Mouse (Mus musculus) left cerebral cortex, adult 18-20 months (tissue): ENCODE data around the gene Prss40. TPM values are rescaled to one million over a fixed set of nuclear protein-coding genes. Genes with fewer than 3 reads are reported as not detected.
"Not testable (repeated sequence)": the region's sequence is repeated elsewhere in the genome, so short reads cannot be mapped to it uniquely, and the experiment has no call there.

Experiments
- DNase-seq, 2 experiments: peaks; one replicate each; pipeline ENCODE4 v3.0.0; 2021 to 2022; ENCODE audit warnings: low spot score in 2 of 2, mixed read lengths in 1 of 2
- total RNA-seq, 2 experiments: library from RNA; stranded (reverse); gene quantifications; 2 replicates each; pipeline ENCODE4 v1.2.3; 2021

Prss40 gene
- total RNA-seq, 2 experiments from 2014 or later, result not detected

DNA sequence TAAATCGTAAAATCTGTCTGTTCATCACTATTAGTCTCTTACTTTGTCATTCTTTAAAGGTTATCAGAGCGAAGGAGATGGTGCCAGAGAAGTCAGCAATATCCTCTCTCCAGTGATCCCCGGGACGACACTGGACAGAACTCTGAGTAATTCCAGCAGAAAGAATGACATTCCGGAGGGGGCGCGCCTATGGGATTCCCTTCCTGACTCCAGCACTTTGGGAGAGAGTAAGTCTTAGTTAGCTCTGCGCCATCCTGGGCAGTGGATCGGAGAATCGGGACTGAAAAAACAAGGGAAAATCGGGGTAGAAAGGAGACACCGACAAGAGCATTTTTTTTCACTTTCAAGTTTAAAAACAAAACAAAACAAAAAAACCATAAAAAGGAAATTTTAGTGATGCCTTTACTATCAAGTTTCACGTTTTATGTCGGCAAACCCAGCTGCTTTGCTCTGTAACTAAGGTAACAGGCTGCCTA, 24.4 kb downstream of the Prss40 start:
- no peak for DNase-seq

- not testable (repeated sequence) for DNase-seq
Measured at GRCm38 (mm10) chr1:34535043-34535698, 25.6 kb downstream of the Prss40 start, which contains the start of gene Cfc1. TSS of gene Cfc1 (plus strand) at chr1:34535648.

- DNase-seq, result not testable (repeated sequence)
Measured at GRCm38 (mm10) chr1:34534574-34534973, 26.2 kb downstream of the Prss40 start.

GRCm38 (mm10) chr1:34523647-34524046, 37.1 kb downstream of the Prss40 start:
- DNase-seq, result no peak

GRCm38 (mm10) chr1:34522850-34523244, 37.9 kb downstream of the Prss40 start:
- no peak for DNase-seq

DNA sequence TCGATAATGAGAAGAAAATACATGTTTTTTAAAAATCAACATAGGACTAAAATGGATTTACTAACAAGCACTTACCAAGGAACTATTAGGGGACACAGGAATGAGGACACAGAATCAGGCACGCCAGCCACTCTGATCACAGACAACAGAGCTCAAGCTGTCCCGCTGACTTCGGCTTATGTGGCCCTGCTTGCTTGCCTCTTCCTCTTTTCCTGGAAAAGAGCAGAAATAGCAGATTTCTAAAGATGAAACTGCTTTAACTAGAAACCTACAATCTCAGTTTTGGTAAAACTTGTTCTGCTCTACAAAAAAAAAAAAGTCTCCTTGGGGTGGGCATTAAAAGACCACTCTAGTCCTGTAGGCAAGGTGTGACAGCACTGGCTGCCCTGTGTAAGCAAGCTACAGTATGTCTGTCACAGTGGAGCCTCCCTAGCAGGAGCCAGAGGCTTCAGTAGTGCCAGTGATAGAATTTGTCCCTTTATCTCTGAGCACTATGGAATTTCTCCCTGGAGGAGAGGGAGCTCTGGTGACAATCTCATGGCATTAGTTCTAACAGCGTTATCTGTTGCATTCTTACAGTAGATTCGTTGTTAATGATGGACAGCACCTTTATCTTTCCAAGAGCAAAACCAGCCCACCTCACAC, 38.4 kb downstream of the Prss40 start:
- no peak for DNase-seq

DNA sequence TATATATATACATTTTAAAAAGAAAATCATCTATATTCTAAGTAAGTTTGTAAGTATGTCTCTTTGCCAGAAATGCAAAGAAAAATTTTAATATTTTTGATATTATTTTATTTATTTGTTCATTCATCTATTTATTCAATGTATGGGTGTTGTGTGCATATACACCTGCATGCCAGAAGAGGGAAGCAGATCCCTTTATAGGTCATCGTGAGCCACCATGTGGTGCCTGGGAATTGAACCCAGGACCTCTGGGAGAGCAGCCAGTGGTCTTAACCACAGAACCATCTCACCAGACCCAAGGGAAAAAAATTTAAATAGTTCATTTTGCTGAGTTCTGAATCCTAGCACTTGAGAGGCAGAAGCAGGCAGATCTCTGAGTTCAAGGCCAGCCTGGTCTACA, 42.5 kb downstream of the Prss40 start:
- DNase-seq, result no peak

GRCm38 (mm10) chr1:34517797-34518196, 42.9 kb downstream of the Prss40 start:
- DNase-seq, result not testable (repeated sequence)

- not testable (repeated sequence) for DNase-seq
Measured at GRCm38 (mm10) chr1:34517297-34517696, 43.4 kb downstream of the Prss40 start.

- DNase-seq, result no peak
Measured at GRCm38 (mm10) chr1:34516595-34516994, 44.1 kb downstream of the Prss40 start.

GRCm38 (mm10) chr1:34513068-34513467, 47.7 kb downstream of the Prss40 start:
- DNase-seq, result no peak

- peak; percentile 21 to 52 for DNase-seq
Measured at GRCm38 (mm10) chr1:34511027-34511426, 49.7 kb downstream of the Prss40 start.

DNA sequence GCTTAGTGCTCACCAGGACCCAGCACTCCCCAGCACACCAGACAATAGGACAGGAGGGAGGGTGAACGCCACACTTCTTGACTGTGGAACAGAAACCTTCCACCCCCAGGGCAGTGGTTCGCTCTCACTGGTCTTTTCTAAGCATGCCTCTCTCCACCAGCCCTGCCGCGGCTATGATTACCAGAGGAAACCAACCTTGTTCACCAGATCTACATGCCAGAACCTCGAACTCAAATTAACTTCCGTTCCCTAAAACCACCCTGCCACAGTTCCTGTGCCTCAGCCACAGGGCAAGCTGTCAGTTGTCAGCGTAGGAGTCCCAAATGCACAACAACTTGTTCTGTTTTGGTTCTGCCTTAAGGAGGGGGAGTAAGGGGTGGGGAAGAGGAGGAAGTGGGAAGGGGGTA, 50.2 kb downstream of the Prss40 start:
- DNase-seq, result no peak

GRCm38 (mm10) chr1:34507986-34508385, 52.8 kb downstream of the Prss40 start:
- DNase-seq, result no peak

GRCm38 (mm10) chr1:34505970-34506551, 54.7 kb downstream of the Prss40 start:
- no peak for DNase-seq

GRCm38 (mm10) chr1:34505307-34505706, 55.4 kb downstream of the Prss40 start:
- no peak for DNase-seq

GRCm38 (mm10) chr1:34502991-34503390, 57.8 kb downstream of the Prss40 start:
- DNase-seq, result no peak

Other genes starting within 250 kb of the Prss40 start
- gene Ccdc115, start 121.3 kb downstream of the Prss40 start, total RNA-seq, result 10 to 100 TPM; 12.9 to 15.9 TPM
- 10 to 100 TPM; 34.2 to 36.5 TPM for gene Imp4, start 121.1 kb downstream of the Prss40 start, total RNA-seq
- 1 to 10 TPM; 3.0 to 4.5 TPM for gene Ptpn18, start 101.2 kb downstream of the Prss40 start, total RNA-seq
- gene Prss39, start 62.5 kb downstream of the Prss40 start, total RNA-seq, result not detected
- not detected for gene Cfc1, start 25.3 kb downstream of the Prss40 start, total RNA-seq
- gene Amer3, start 18.7 kb upstream of the Prss40 start, total RNA-seq, result 10 to 100 TPM; 24.7 to 25.0 TPM